Mouse (Mus musculus) ovary, postnatal 10 days (tissue): ENCODE measurements around the gene Slc25a31.

Experiments used
- DNase-seq: peaks from one replicate; pipeline ENCODE4 v3.0.0; 2022; ENCODE audit warnings: low spot score

The Slc25a31 gene

GRCm38 (mm10) chr3:40738381-40738912, 29.8 kb downstream of the Slc25a31 start:
- no peak for DNase-seq

- DNase-seq, result no peak
Observed at GRCm38 (mm10) chr3:40744024-40744835, 35.6 kb downstream of the Slc25a31 start, which contains the start of gene Hspa4l. TSS of gene Hspa4l (plus strand) at chr3:40744495.

GRCm38 (mm10) chr3:40744836-40745660, 36.4 kb downstream of the Slc25a31 start:
- peak; percentile 84 for DNase-seq

GRCm38 (mm10) chr3:40745661-40746547, 37.2 kb downstream of the Slc25a31 start:
- DNase-seq, result no peak

- DNase-seq, result no peak
Observed at GRCm38 (mm10) chr3:40760746-40761145, 52.1 kb downstream of the Slc25a31 start.

GRCm38 (mm10) chr3:40761312-40761711, 52.7 kb downstream of the Slc25a31 start:
- DNase-seq, result no peak
